Mouse (Mus musculus) spleen, postnatal 36 days (tissue): ENCODE results near the gene Pacsin2.
"Not testable (repeated sequence)": the region's sequence is repeated elsewhere in the genome, so short reads cannot be mapped to it uniquely, and the experiment has no call there.

Experiments
- DNase-seq, 2 experiments: peaks; one replicate each; pipeline ENCODE4 v3.0.0; 2022; ENCODE audit warnings: low spot score in 2 of 2, mixed read lengths in 1 of 2

The Pacsin2 gene

DNA sequence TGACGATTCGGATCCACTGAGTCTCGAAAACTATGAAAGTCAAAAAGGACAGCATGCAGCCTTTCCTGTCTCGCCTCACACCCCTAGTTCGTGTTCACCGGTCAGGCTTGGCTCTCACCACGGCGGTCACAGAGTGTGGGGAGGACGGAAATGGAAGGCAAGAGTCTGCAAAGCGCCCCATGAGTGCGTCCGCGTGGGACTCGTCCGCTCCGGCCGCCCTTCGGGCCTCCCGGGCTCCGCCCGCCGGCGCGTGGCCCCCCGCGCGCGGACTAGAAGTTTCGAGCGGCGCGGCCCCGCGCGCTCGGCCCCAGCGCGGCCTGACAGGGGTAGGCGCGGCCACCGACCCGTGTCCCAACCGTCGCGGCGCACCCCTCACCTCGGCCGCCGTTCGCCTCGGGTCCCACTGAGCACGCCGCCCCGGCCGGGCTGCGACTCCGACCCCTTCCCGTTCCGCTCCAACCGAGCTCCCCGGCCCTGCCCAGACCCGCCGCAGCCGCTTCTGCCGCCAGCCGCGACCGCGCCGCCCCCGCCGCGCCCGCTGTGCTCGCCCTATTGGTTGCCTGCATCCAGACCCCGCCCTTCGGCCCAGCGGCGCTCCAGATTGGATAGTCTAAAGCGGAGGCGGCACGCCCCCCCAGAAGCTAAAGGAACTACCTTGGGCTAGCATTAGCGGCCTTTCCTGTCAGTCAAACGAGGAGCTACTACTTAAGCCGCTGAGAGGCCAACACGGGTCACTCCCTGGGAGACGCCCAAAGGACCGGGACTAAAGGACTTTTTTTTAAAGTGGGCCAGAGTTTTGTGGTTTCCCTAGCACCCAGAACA, at the start of gene Pacsin2:
Pacsin2 (minus strand) TSS at position 524 of the 822 bp plus-strand sequence.
- DNase-seq: peak; percentile 99

DNA sequence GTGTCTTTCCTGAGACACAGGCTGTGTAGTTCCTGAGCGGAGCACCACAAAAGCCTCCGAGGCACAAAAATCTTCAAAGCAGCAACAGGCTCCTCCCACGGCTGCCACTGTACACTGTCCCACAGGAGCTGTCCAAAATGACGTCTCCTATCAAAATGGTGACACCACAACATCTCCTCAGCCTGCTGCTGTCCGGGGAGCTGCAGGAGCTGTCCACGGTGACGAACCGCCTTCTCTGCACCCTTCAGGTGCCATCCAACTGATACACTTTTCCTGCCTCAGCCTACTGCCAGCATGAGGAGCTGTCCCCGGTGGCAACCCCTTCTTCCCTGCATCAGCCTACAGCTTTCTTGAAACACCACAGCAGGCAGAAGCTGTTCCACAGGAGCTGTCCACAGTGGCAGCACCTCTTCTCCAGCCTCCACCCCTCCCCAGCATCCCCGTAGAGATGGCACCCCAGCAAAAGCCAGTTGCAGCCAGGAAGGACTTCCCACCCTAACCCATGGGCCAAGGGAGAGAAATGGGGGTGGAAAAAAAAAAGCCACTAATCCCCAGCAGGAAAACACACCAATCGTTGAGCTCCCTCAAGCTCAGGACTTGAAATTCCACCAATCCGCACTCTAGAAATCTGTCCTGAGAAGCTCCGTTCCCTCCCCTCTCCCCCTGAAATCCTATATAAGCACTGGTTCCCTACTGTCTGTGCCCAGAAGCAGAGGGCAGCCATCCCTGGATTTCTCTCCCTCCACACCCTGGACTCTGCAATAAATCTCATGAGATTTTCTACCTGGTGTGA, 48.3 kb upstream of the Pacsin2 start:
- DNase-seq: no peak

- peak; percentile 97 for DNase-seq
Measured at GRCm38 (mm10) chr15:83510805-83511405, 46.5 kb upstream of the Pacsin2 start, which contains the start of gene Ttll1. Gene Ttll1, minus strand, starts transcription at chr15:83510893.

GRCm38 (mm10) chr15:83509950-83510804, 45.8 kb upstream of the Pacsin2 start:
- no peak for DNase-seq

DNA sequence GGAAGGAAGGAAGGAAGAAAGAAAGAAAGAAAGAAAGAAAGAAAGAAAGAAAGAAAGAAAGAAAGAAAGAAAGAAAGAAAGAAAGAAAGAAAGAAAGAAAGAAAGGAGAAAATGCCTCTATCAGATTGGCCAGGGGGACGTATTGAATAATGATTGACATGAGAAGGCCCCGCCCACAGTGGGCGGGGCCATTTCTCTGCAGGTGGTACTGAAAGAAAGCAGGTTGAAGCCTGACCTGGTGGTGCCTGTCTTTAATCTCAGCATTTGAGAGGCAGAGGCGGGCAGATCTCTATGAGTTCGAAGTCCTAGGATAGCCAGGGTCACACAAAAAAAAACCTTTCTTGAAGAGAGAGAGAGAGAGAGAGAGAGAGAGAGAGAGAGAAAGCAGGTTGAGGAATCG, 37.1 kb upstream of the Pacsin2 start:
- DNase-seq: not testable (repeated sequence)

GRCm38 (mm10) chr15:83500352-83500751, 35.9 kb upstream of the Pacsin2 start:
- DNase-seq: peak; percentile 24 to 30

DNA sequence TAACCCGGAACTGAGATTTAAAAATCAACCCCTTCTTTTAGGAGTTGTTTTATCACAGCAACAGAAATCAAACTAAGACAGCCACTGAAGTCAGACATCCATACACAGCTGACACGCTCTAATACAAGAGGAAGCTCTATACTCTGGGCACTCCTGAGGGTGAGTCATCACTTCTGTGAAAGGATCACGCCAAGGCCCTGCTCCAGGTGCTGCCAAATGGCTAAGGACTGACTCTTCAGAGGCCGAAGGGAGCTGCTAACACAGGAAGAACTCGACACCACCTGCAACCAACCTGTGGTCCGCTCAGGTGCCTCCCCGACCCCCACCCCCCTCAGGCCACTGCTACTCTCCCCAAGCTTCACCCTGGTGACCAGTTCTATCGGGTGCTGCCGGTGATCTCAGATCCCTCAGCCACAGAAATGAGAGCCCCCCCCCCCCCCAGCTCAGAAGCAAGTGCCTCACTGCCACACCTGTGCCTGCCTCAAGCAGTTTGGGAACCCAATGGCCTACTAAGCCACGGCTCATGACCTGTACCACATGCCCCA, 34.9 kb upstream of the Pacsin2 start:
- no peak for DNase-seq

GRCm38 (mm10) chr15:83497299-83497698, 32.9 kb upstream of the Pacsin2 start:
- no peak for DNase-seq

- DNase-seq: no peak
Measured at GRCm38 (mm10) chr15:83495787-83496367, 31.5 kb upstream of the Pacsin2 start.

DNA sequence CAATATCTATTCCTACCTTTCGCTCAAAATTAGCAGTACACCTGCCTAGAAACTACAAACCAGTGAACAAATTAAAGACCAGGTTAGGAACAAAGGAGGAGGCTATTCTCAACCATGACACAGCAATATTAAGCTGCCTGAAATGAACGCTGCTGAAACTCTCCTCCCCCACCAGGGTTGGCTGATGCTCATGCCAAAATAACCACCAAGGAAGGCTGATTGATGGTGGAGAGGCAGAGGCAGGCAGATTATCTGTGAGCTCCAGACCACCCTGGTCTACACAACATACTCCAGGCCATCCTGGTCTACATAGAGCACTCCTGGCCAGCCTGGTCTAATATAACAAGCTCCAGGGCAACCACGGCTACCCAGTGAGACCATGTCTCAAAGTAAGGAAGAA, 30.8 kb upstream of the Pacsin2 start:
- DNase-seq: no peak

DNA sequence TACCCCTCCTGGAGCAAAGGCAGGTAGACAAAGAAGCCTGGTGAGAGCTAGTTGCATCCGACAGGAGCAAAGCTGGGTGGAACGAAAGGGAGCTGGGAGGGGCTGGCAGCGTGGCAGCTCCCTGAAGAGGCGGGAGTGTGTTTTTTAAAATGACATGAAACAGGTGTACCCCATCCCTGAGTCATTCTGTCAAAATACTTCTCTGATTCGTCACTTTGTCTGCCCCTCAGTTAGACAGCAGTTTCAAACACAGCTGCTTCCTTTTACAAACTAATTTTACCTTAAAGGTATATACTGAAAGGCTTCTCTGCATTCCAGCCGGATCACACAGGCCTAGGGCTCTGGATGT, 30.1 kb upstream of the Pacsin2 start:
- DNase-seq: no peak

DNA sequence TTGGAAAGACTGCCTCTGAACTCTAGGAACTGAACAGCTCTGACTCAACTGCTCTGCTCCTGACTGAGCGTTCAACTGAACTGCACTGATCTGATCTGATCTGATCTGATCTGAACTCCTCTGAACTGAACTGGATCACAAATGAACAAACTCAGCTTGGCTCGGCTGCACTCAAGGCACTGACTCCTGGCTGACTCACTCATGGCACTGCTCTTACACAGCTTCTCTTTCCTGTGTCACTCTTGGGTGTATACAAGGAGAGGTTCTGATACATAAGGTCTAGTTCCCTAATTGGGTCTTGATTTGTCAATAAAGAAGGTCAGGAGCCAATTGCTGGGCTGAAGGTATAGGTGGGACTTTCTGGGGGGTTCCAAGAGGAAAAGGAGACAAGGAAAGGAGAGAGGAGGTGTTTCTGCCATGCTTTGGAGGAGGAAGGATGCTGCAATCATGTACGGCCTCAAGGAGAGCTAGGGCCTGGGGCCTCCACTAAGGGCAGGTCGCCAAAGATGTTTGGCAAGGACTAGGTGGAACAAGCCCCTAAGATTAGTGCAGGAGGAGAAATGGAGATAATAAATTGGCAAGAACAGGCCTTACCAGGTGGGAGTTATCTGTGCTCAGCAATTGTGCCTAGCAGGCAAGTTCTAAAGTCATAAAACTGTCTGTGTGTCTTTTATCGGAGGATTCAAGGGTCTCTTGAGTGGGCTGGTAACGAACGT, 29.6 kb upstream of the Pacsin2 start:
- DNase-seq: no peak

DNA sequence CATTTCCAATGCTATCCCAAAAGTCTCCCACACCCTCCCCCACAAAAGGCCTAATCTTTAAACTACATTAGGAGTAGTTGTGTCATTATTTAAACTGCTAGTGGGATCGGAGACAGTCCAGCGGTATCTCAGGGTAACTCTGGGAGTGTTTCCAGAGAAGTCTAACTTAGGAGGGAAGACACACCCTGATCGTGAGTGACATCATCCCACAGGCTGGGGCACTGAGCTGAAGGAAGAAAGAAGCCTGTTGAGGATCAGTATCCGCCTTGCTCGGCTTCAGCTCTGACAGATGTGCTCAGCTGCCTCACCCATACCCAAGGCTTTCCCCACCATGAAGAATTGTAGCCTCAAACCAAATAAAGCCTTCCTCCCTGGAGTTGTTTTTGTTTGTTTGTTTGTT, 27.5 kb upstream of the Pacsin2 start:
- DNase-seq: no peak

- DNase-seq: no peak
Measured at GRCm38 (mm10) chr15:83489471-83489870, 25.1 kb upstream of the Pacsin2 start.

GRCm38 (mm10) chr15:83487477-83488115, 23.2 kb upstream of the Pacsin2 start:
- DNase-seq: no peak

GRCm38 (mm10) chr15:83484311-83484710, 19.9 kb upstream of the Pacsin2 start:
- no peak for DNase-seq

DNA sequence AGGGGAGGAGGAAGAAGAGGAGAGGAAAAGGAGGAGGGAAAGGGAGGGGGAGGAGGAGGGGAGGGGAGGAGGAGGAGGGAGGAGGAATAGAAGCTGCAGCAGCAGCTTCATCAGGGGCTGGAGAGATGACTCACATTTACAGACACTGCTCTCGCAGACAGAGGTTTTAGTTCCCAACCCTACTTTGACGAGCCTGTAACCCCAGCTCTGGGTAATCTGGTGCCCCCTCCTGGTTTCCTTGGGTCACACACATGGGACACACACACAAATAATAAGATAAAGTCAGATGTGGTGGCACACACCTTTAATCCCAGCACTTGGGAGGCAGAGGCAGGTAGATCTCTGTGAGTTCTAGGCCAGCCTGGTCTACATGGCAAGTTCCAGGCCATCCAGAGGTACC, 19.1 kb upstream of the Pacsin2 start:
- peak; percentile 20 to 45 for DNase-seq

GRCm38 (mm10) chr15:83482645-83483224, 18.3 kb upstream of the Pacsin2 start:
- no peak for DNase-seq

DNA sequence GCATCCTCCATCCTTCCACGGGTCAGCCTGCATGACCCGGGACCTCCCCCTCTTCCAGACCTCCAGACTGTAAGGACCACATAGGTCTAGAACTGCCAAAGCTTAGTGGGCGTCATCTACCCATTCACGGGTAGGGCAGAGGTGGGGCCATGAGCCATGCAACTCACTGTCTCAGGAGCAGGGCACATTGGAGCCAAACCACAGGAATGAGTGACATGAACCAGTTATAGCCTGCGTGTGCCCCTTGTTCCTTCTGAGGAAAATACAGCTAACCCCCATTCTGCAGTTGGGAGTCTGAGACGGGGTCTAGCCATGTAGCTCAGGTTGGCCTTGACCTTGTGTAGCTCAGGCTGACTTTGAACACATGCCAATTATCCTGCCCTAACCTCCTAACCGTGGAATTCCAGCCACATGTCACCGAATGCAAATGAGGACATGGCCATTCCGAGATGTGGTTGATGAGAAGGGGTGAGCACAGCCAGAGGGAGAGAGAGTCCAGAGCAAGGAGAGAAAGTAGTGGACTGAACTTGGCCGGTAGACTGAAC, 16.9 kb upstream of the Pacsin2 start:
- no peak for DNase-seq
